Mouse (Mus musculus): Measurements from ENCODE around the gene Nme9.

Gene Nme9

GRCm38 (mm10) chr9:99451161-99451560, at the start of gene Nme9:
Nme9 (plus strand) TSS chr9:99451475.
- in situ Hi-C loops (cut with MboI, MseI), result loop anchor here (10.0 kb wide), 1 partner anchor 386 kb away; no protein-coding TSS in a partner anchor

GRCm38 (mm10) chr9:99409280-99409679, 42.0 kb upstream of the Nme9 start:
- in situ Hi-C loops (cut with MboI, MseI), result no loop called here

- in situ Hi-C loops (cut with MboI, MseI), result no loop called here
Measured at GRCm38 (mm10) chr9:99411093-99411492, 40.2 kb upstream of the Nme9 start.

- in situ Hi-C loops (cut with MboI, MseI), result no loop called here
Measured at GRCm38 (mm10) chr9:99411785-99412184, 39.5 kb upstream of the Nme9 start.

GRCm38 (mm10) chr9:99416809-99417208, 34.5 kb upstream of the Nme9 start:
- in situ Hi-C loops (cut with MboI, MseI), result no loop called here

GRCm38 (mm10) chr9:99417288-99417846, 33.9 kb upstream of the Nme9 start:
- in situ Hi-C loops (cut with MboI, MseI), result no loop called here

GRCm38 (mm10) chr9:99418377-99418776, 32.9 kb upstream of the Nme9 start:
- in situ Hi-C loops (cut with MboI, MseI), result no loop called here

- in situ Hi-C loops (cut with MboI, MseI), result no loop called here
Measured at GRCm38 (mm10) chr9:99419951-99420701, 31.1 kb upstream of the Nme9 start.

GRCm38 (mm10) chr9:99421914-99422313, 29.4 kb upstream of the Nme9 start:
- in situ Hi-C loops (cut with MboI, MseI), result no loop called here

GRCm38 (mm10) chr9:99423692-99424573, 27.3 kb upstream of the Nme9 start:
- in situ Hi-C loops (cut with MboI, MseI), result no loop called here

- in situ Hi-C loops (cut with MboI, MseI), result no loop called here
Measured at GRCm38 (mm10) chr9:99424574-99424863, 26.8 kb upstream of the Nme9 start.

- in situ Hi-C loops (cut with MboI, MseI), result no loop called here
Measured at GRCm38 (mm10) chr9:99425262-99425661, 26.0 kb upstream of the Nme9 start.

- in situ Hi-C loops (cut with MboI, MseI), result no loop called here
Measured at GRCm38 (mm10) chr9:99428601-99429331, 22.5 kb upstream of the Nme9 start.

- in situ Hi-C loops (cut with MboI, MseI), result no loop called here
Measured at GRCm38 (mm10) chr9:99429845-99430244, 21.4 kb upstream of the Nme9 start.

GRCm38 (mm10) chr9:99430806-99431205, 20.5 kb upstream of the Nme9 start:
- in situ Hi-C loops (cut with MboI, MseI), result no loop called here

GRCm38 (mm10) chr9:99431346-99431745, 19.9 kb upstream of the Nme9 start:
- in situ Hi-C loops (cut with MboI, MseI), result no loop called here

GRCm38 (mm10) chr9:99431963-99432362, 19.3 kb upstream of the Nme9 start:
- in situ Hi-C loops (cut with MboI, MseI), result no loop called here

- in situ Hi-C loops (cut with MboI, MseI), result no loop called here
Measured at GRCm38 (mm10) chr9:99432478-99432877, 18.8 kb upstream of the Nme9 start.

- in situ Hi-C loops (cut with MboI, MseI), result no loop called here
Measured at GRCm38 (mm10) chr9:99434892-99435618, 16.2 kb upstream of the Nme9 start.

- in situ Hi-C loops (cut with MboI, MseI), result no loop called here
Measured at GRCm38 (mm10) chr9:99435619-99436181, 15.6 kb upstream of the Nme9 start.
